Mouse (Mus musculus): ENCODE measurements around the gene Naaladl2.
"Not testable (repeated sequence)": the region's sequence is repeated elsewhere in the genome, so short reads cannot be mapped to it uniquely, and the experiment has no call there.

The Naaladl2 gene

GRCm38 (mm10) chr3:25143555-25144311, at the start of gene Naaladl2:
Gene Naaladl2, minus strand, starts transcription at chr3:25144261.
- DNase-seq (ENCODE audit: low spot score), result peak; percentile 53

- DNase-seq (ENCODE audit: low spot score), result no peak
Measured at GRCm38 (mm10) chr3:25151721-25152120, 7.7 kb upstream of the Naaladl2 start.

- DNase-seq (ENCODE audit: low spot score), result no peak
Measured at GRCm38 (mm10) chr3:25147271-25147670, 3.2 kb upstream of the Naaladl2 start.

GRCm38 (mm10) chr3:25144961-25145697, 1.1 kb upstream of the Naaladl2 start:
- DNase-seq (ENCODE audit: low spot score), result no peak

- DNase-seq (ENCODE audit: low spot score), result no peak
Measured at GRCm38 (mm10) chr3:25143111-25143510, 950 bp downstream of the Naaladl2 start.

- no peak for DNase-seq (ENCODE audit: low spot score)
Measured at GRCm38 (mm10) chr3:25131848-25132247, 12.2 kb downstream of the Naaladl2 start.

GRCm38 (mm10) chr3:25127864-25128263, 16.2 kb downstream of the Naaladl2 start:
- no peak for DNase-seq (ENCODE audit: low spot score)

GRCm38 (mm10) chr3:25124919-25125846, 18.9 kb downstream of the Naaladl2 start:
- DNase-seq (ENCODE audit: low spot score), result no peak

- DNase-seq (ENCODE audit: low spot score), result no peak
Measured at GRCm38 (mm10) chr3:25113107-25113506, 31.0 kb downstream of the Naaladl2 start.

- DNase-seq (ENCODE audit: low spot score), result no peak
Measured at GRCm38 (mm10) chr3:25108997-25109396, 35.1 kb downstream of the Naaladl2 start.

GRCm38 (mm10) chr3:25092986-25093385, 51.1 kb downstream of the Naaladl2 start:
- no peak for DNase-seq (ENCODE audit: low spot score)

- no peak for DNase-seq (ENCODE audit: low spot score)
Measured at GRCm38 (mm10) chr3:25075785-25076184, 68.3 kb downstream of the Naaladl2 start.

- no peak for DNase-seq (ENCODE audit: low spot score)
Measured at GRCm38 (mm10) chr3:25074266-25074665, 69.8 kb downstream of the Naaladl2 start.

- no peak for DNase-seq (ENCODE audit: low spot score)
Measured at GRCm38 (mm10) chr3:25073821-25074220, 70.2 kb downstream of the Naaladl2 start.

- no peak for DNase-seq (ENCODE audit: low spot score)
Measured at GRCm38 (mm10) chr3:25063217-25063616, 80.8 kb downstream of the Naaladl2 start.

- DNase-seq (ENCODE audit: low spot score), result no peak
Measured at GRCm38 (mm10) chr3:25052975-25053374, 91.1 kb downstream of the Naaladl2 start.

GRCm38 (mm10) chr3:25019972-25020371, 124.1 kb downstream of the Naaladl2 start:
- DNase-seq (ENCODE audit: low spot score), result no peak

- DNase-seq (ENCODE audit: low spot score), result no peak
Measured at GRCm38 (mm10) chr3:25010751-25011150, 133.3 kb downstream of the Naaladl2 start.

- not testable (repeated sequence) for DNase-seq (ENCODE audit: low spot score)
Measured at GRCm38 (mm10) chr3:25006802-25007201, 137.3 kb downstream of the Naaladl2 start.

- no peak for DNase-seq (ENCODE audit: low spot score)
Measured at GRCm38 (mm10) chr3:24992577-24992976, 151.5 kb downstream of the Naaladl2 start.

- DNase-seq (ENCODE audit: low spot score), result no peak
Measured at GRCm38 (mm10) chr3:24992078-24992477, 152.0 kb downstream of the Naaladl2 start.

GRCm38 (mm10) chr3:24982111-24982510, 161.9 kb downstream of the Naaladl2 start:
- no peak for DNase-seq (ENCODE audit: low spot score)

Measured in ovary, postnatal 10 days (tissue).